Mouse (Mus musculus): Measurements from ENCODE around the gene Znrf3.

Znrf3 gene

DNA sequence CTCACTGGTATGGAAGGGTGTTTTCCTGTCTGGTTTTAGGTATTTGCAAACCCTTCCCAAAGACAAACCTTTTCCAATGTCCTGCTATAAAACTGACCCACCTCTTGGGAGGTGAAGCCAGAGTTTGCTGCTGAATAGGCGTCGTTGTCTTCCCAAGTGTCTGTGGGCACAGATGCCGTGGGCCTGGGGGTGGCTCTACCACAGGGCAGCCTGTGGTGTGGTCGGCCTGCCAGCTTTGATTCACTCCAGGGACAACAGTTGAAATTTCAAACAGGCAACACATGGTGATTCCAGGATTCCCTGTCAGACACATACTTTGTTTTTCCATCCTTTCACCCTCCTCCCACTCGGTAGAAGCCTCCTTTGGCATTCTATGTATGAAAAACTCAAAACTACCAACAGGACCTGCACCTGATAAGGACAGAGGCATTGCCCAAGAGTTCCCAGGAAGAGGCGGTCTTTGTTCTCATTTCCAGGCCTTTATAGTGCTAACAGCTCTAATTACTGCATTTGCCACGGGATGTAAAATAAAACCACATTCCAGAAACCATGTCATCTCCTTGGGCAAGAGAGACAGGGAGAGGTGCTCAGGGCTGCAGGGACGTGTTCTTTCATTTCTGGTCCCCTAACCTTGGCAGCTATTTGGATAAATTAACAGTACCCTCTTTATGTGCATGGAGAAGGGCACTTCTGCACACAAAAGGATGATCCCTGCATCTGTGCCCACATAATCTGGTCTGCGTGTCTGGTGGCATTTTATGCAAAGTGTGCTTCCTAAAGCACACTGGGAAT lies 173.2 kb downstream of the Znrf3 start:
- DNase-seq (ENCODE audit: low spot score in 2 of 2): no peak

DNA sequence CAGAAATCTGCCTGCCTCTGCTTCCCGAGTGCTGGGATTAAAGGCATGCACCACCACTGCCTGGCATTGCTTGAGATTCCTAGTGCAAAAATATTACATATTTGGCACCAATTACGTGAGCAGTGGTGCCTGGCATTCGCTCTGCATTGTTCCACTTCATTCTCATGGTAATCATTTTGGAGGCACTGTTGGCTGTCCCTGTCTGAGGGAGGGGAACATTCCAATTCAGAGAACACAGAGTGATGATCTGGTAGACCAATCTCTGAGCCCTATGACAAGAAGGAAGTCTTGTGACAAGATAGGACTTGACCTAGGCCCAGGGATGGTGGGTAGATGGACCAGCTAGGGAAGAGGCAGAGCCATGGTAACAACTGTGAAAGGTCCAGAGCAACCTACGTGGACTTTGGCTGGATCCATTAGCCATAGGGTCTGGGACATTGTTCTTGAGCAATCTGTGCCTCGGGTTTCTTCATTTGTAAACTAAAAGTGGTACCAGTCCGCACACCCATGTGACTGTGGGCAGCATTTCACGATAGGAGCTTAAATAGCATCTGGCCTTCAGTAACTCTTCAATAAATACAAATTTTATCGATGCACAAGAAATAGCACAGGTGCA lies 174.7 kb downstream of the Znrf3 start:
- DNase-seq (ENCODE audit: low spot score in 2 of 2): no peak

DNA sequence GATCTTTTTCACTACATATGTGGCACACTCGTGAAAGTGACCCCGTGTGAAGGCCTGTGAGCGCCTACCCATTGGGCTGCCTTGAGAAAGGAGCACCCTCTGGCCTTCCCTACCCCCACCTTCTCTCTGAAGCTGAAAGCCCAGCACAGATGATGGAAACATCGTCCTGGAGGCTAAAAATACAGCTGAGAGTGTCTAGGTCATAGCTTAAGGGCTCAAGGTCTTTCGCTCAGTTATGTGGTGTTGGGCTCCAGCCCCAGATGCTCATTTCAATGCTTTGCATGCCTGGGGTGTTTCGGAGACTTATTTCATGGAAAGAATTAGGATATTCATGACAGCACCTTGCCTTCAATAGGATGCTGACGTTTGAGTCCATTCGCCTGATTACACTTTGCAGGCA lies 178.9 kb downstream of the Znrf3 start:
- no peak for DNase-seq (ENCODE audit: low spot score in 2 of 2)

DNA sequence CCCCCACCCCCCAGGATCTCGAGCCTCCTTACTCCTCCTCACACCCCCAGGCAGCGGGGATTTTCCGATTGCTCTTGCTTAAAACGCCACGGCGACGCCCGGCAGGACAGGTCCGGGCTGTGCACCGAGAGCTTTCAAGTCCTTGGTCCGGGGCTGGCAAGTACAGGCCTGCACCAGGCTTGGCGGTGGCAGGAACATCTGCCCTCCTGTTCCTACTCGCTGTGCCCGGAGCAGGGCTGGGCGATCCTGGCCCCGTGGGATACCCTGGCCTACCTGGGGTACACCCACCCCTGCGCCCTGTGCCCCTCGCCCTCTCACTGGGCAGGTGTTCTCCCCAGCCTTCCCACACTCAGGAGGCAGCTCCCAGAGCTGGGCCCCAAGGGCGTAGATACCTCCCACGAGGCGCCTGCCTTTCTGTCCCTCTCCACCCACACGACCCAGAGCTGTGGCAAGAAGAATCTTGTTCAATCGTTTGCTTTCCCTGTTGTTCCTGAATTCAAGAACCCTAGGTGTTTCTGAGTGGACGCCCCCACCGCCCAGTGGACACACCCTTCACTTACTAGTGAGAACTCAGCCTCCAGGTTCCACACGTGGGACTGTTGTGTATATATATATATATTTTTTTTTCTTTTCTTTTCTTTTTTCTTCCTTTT lies 181.4 kb downstream of the Znrf3 start:
- no peak for DNase-seq (ENCODE audit: low spot score in 2 of 2)

DNA sequence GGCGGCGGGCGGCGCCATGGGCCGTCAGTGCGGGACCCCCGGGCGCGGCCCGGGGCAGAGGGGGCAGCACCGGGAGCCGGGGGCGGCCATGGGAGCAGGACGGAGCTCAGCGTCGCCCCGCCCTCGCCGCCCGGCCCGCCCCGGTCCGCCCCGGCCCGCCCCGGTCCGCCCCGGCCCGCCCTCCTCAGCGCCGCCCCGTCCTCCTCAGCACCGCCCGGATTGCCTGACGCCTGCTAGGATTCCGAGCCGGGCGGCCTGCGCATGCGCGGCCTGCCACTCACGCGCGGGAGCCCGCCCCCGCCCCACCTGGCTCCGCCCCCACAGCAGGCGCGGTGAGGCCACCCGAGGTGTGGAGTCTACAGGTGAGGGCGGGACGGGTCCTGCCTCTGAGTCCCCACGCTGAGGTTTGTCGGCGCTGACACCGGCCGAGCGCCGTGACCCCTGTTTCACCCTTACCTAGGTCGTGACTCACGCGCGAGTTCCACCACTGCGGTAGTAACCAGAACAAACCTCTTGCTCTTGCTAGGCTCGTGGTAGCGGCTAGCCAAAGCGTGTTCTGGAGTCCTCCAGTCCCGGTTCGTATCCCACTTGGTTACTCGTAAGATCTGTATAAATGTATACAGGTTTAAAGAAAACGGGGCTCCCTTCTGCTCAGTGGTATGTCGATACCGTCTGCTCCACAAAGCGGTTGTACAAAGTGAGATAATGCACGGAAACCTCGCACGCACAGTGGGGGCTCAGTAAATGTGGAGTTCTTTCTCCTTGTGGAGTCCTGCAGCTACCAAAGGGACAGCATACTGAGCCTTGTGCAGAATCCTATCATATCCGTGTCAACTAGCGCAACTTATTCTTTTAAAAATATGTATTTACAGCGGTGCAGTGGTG lies 182.9 kb downstream of the Znrf3 start, which contains the start of gene Kremen1:
TSS of gene Kremen1 (minus strand) at position 51 of the 885 bp plus-strand sequence.
- peak; percentile 89 to 91 for DNase-seq (ENCODE audit: low spot score in 2 of 2)

DNA sequence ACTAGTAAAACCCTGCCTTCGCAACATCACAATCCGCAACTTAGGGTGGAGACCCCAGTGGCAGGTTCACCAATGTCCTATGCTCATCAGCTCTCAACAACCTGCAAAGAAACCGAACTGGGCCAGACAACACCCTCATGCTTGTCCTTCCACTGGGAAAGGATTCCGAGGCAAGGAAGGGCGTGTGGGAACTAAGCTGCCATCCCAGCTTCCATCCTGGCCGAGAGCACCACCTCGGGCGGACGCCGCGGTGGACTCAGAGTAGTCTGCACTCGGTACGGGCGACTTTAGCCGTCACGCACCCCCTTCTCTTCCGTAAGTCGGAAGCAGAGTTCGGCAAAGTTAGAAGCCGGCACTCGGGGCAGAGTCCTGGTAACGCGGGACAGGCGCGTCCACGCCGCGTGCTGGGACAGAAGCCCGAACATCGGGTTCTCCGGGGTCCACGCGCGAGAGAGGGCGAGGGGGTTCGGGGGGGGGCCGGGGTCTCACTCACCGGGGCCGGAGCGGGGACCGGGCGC lies 183.6 kb downstream of the Znrf3 start:
- DNase-seq (ENCODE audit: low spot score in 2 of 2): peak in 1 of 2 experiments; percentile 40

DNA sequence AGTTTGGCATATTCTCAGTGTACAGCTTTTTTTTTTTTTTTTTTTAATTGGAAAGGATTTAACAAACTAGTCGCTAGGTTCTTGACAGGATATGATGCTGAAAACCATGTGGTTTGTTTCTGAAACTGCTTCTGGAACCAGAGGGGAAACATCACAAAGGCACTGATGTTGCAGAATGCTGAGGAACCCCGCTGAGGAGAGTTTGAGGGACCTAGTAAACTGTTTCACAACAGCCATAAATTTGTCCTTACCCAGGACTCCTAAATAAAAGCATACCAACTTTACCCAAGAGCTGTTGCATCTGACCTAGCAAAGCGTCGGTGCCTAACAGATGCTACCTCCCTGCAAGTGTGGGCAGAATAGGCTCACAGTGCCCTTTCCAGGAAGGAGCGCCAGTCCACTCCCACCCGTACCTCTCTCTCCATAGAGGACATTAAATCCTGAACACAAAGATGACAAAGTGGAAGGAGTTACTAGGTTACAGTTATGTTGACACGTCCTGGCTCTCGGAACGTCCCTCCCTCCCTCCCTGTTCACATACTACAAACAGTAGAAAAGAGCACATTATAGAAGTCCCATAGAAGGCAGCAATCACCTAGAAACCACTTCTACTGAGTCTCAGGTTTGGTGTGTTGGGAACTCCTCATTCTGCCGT lies 184.6 kb downstream of the Znrf3 start:
- no peak for DNase-seq (ENCODE audit: low spot score in 2 of 2)

DNA sequence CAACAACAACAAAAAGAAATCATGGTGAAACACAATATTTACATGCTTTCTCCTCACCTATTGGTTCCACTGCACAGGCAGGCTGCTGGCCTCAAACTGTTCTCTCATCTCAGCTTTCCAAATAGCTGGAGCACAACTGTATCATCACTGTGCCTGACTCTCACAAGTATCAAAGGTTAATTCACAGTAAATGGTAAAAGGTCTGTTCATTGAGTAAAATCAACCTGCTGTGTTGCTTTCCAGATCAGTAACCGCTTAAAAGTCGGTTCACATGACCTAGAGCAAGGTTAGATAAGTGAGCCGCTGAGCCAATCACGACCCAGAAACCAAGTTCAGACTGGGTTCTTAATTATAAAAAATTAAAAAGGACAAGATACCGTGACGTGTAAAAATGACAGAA lies 186.6 kb downstream of the Znrf3 start:
- DNase-seq (ENCODE audit: low spot score in 2 of 2): no peak

DNA sequence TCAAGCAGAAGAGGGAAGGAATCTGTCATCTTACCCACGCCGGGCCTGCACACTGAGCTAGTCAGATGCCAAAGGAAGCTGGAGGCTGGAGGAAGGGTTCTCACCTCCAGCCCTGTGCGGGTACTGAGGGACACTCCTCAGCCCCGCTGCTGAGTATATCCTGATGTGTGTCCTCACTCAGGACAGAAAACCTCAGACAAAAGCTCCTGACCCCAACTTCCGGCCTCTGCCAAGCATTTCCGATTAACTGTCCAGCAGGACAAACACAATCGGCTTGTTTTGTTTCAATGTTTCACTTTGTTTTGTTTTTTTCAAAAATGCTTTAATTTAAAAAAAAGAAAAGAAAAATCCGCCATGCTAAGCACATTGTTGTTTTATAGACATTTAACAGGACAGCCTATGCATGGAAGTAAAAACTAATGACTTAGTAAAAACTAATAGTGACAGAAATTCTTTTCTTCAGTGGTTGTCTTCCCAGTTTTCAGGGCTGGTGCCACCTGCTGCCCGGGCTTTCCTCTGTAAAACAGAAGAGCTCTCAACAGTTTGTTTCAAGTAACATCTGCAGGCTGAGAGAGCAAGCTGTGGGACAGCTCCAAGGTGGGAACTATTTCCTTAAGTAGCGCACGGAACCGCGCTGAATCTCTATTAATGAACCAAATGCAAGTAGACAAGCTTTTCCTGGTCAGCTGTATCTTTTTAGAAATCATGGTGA lies 187.3 kb downstream of the Znrf3 start:
- no peak for DNase-seq (ENCODE audit: low spot score in 2 of 2)

DNA sequence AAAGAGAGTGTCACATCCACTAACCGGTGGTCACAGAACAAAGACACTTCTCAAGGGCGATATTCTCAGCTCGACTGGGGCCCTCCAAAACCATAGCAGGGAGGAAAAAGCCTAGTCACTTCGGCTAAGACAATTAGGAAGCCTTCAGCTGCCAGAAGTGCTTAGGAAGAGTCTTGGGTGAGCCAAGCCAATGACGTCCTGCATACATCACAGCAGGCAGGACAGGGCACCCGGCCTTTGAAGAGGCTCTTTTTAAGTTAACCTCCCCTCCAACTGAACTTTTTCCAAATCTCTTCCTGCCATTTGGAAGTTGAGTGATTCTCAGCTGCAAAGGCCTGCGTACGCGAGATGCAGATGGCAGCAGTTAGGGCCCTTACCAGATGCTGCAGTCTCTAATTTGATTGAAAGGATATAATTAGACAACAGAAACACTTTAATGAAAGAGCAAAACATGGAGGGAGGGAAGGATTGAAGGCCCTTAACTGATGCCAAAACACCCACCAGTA lies 189.1 kb downstream of the Znrf3 start:
- DNase-seq (ENCODE audit: low spot score in 2 of 2): no peak

DNA sequence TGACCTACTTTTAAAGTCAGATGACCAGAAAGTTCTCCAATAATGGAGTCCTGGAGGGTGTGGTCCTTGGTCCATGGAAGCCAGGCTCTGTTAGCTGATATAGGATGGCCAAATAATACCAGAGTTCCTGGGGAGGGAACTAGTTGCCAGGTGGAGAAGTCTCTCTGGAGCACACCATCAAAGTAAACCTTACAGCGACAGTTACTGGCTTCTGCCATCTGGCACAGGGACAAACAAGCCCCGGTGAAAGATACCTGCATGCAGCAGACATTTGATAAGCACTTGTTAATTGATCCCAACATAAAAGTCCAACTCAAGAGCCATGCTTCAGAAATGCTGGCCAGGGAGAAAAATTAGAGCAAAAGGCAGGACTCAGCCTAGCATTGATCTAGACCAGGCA lies 190.6 kb downstream of the Znrf3 start:
- no peak for DNase-seq (ENCODE audit: low spot score in 2 of 2)

DNA sequence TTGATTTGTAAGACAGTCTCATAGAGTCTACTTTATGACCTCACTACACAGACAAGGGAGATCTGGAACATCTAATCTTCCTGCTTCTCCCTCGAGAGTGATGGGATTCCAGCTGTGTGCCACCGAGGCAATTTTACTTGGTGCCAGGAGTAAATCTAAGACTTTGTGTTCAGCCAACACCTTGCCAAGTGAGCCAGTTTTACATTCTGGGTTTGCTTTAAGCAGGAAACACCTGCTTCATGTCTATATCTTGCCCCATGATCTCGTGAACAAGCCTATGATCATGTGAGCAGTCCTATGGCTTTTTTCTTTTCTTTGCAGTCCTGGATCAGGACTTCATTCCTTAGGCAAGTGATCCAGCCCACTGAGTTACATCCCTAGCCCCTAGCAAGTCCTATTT lies 191.1 kb downstream of the Znrf3 start:
- no peak for DNase-seq (ENCODE audit: low spot score in 2 of 2)

DNA sequence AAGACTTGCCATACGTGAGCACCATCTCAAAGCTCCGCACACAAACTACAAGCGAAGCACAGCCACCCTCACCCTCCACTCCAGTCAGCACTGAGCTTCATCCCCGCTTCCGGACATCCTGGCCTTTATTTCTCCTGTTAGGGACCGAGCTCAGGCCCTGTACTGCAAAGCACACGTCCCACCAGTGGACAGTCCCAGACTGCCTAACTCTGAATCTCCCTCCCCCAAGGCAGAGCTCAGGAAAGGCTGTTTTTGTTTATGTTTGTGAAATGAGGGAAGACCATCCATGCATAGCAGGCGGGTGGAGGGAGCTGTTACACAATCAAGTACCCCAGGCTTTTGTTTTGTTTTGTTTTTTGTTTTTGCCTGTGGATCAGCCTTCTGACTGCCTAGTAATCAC lies 191.9 kb downstream of the Znrf3 start:
- no peak for DNase-seq (ENCODE audit: low spot score in 2 of 2)

DNA sequence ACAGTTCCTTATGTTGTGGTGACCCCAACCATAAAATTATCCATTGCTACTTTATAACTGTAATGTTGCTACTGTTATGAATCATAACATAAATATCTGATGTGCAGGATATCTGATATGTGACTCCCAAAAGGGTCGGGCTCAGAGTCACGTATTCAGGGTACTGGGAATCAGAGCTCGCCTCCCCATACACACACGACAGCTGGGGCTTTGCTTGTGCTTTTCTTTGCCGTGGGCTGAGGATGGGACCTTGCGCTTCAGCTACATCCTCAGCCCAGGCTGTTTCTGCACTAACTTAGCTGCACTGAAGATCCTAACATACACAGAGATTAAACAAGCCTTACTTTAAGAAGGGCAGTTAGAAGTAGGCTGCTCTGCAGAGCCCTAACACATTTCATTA lies 193.5 kb downstream of the Znrf3 start:
- DNase-seq (ENCODE audit: low spot score in 2 of 2): no peak

DNA sequence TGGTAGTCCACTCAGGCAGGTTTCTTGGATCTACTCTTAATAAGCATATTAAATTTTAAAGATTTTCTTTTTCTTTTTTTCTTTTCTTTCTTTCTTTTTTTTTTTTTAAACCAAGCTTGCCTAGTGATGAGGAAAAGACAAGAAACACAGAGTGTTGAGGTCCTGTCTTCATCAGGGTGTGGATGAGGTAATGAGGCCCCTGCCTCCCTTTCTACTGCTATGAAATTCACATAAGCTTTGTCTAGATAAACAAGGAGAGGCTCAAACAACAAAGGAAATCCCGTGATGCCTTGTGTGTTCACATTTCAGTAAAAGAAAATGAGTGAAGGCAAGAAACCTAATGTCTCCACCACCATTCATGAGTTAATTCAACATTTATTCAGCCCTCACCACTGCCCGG lies 196.4 kb downstream of the Znrf3 start:
- no peak for DNase-seq (ENCODE audit: low spot score in 2 of 2)

DNA sequence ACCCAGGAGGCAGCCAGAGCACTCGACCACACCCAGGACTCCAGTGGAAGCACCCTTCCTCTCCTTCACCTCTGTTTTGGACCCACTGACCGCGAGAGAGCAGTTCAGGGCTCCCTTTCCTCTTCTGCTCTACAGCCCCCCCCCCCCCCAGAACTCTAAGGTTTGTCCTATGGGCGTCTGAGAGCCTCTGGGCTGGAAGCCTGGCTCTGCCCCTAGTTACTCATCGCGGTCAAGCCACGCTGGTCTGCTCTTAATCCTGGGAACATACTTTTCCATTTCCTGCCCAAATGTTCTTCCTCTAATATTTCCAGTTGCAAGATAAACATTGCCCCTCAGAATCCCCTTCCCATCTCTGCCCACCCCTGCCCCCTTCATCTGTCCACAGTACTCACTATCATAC lies 199.2 kb downstream of the Znrf3 start:
- no peak for DNase-seq (ENCODE audit: low spot score in 2 of 2)

DNA sequence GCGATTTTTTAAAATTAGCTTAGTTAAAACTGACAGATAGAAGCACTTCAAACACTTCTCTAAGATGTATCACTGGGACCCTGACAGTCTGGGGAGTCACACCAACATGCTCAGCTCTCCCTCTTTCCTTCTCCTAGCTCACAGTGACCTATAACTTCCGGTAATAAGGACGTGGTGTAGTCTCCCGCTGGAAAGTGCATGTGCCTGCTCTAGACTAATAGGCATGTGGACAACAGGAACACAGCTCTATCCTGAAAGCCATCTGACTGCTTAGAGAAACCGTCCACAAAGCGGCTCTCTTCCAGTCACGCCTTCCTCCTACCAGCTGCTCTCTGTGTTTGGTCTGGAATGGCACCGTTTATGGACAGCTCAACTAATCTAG lies 199.9 kb downstream of the Znrf3 start:
- peak in 1 of 2 experiments; percentile 15 for DNase-seq (ENCODE audit: low spot score in 2 of 2)

DNA sequence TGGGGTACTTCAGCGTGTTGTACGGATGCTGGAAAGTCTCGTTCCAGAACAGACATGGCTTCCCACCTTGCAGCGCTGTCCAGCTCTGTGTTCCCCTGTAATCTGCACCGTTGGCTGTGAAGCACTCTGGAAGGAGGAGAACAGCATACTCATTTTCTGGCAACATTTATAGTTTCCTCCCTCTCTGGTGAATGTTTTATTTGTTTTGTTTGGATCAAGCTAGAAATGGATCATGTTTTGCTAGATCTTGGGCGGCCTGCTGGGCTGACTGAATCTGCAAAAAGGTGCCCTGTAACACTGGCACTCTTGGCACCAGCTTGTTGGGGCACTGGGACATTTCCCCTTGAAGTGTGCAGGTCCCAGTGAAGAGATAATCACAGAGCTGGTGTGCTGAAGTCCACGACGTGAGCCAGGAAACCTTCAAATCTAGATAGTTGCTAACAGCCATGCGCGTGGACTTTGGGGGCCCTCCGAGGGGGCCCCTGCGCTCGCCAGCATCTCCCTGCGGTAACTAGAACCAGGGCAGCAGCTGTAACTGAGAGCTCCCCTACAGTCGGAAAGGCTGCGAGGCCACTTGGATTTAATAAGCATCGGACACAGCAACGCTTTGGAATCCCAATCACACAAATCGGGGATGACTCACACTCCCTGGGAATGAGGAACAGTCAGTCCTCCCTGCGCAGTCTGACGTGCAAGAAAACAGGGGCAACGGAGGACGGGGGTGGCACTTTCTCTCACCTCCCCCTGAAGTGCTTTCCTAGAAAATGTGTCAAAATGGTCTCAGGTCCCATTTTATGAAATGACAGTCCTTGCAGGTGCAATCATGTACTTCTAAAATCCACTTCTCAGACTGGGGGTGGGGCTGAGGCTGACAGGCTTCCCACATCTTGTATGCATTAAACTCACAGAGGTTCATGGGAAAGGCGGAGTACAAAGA lies 200.6 kb downstream of the Znrf3 start:
- DNase-seq (ENCODE audit: low spot score in 2 of 2): peak; percentile 30 to 41

DNA sequence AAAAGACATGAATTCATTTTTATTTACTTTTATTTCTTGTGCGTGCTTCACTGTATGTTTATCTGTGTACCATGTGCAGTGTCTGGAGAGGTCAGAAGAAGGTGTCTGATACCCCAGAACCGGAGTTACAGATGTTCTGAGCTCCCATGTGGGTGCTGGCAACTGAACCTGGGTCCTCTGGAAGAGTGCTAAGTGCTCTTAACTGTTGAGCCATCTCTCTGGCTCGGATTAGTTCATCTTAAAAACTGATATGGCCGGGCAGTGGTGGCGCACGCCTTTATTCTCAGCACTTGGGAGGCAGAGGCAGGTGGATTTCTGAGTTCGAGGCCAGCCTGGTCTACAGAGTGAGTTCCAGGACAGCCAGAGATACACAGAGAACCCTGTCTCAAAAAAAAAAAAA lies 201.4 kb downstream of the Znrf3 start:
- no peak for DNase-seq (ENCODE audit: low spot score in 2 of 2)
